Mouse (Mus musculus) heart, embryonic 13.5 days (tissue): ENCODE data around the gene Olfr845. TPM values are rescaled to one million over a fixed set of nuclear protein-coding genes. Genes with fewer than 3 reads are reported as not detected.

Experiments
- ATAC-seq: fragments of 200-750 bp; cut with Nextera tagmentation; 2 replicates; pipeline ENCODE4 v1.8.0; 2017; ENCODE audit warnings: moderate TSS enrichment; ENCODE audit not compliant: insufficient number of reproducible peaks, low FRiP score, low TSS enrichment; ENCODE audit errors: extremely low read depth
- H3K27ac ChIP-seq: fragments of 300-500 bp; sonication (generic); replicated peaks from 2 replicates; pipeline ENCODE4 v1.5.1; 2015; ENCODE audit warnings: moderate library complexity, mild to moderate bottlenecking, inconsistent platforms
- H3K27me3 ChIP-seq: fragments of 300-500 bp; sonication (generic); replicated peaks from 2 replicates; pipeline ENCODE4 v1.6.1; 2015; ENCODE audit warnings: mild to moderate bottlenecking, inconsistent platforms
- H3K36me3 ChIP-seq: fragments of 300-500 bp; sonication (generic); 2 replicates; pipeline ENCODE4 v1.6.1; 2015; ENCODE audit warnings: mild to moderate bottlenecking, inconsistent platforms
- H3K4me1 ChIP-seq: fragments of 300-500 bp; sonication (generic); 2 replicates; pipeline ENCODE4 v1.6.1; 2015; ENCODE audit warnings: inconsistent platforms
- H3K4me2 ChIP-seq: fragments of 300-500 bp; sonication (generic); 2 replicates; pipeline ENCODE4 v1.6.1; 2015; ENCODE audit warnings: inconsistent platforms, mild to moderate bottlenecking, moderate library complexity
- H3K4me3 ChIP-seq: fragments of 300-500 bp; sonication (generic); 2 replicates; pipeline ENCODE4 v1.5.1; 2015; ENCODE audit warnings: moderate library complexity, mild to moderate bottlenecking, inconsistent platforms
- H3K9ac ChIP-seq: fragments of 300-500 bp; sonication (generic); 2 replicates; pipeline ENCODE4 v1.6.1; 2015; ENCODE audit warnings: inconsistent platforms, mild to moderate bottlenecking, moderate library complexity
- H3K9me3 ChIP-seq: fragments of 300-500 bp; sonication (generic); 2 replicates; pipeline ENCODE4 v1.6.1; 2016; ENCODE audit warnings: inconsistent platforms
- WGBS: fragments of 180-500 bp; shearing (Covaris S2); methylation state at CpG from one replicate; pipeline ENCODE4 v1.1.7; 2015; ENCODE audit warnings: mixed read lengths; 5-methylcytosine and 5-hydroxymethylcytosine counted together
- polyA plus RNA-seq: library from polyadenylated mRNA; unstranded; fragments of >200 nt; fragmentation: Nextera tagmentation; extraction: Ambion mirVana; gene quantifications from 2 replicates; pipeline ENCODE4 v1.2.1, GENCODE M21; 2015

Gene Olfr845
- polyA plus RNA-seq: not detected in 2 replicates

GRCm38 (mm10) chr9:19336157-19336556 lies at the start of gene Olfr845:
Olfr845 (plus strand) TSS chr9:19336457.
- Histone ChIP-seq H3K9me3 (peaks cover 5% of the 10 kb centered on the region; the same call in 1 of the 2 replicates), H3K4me3 (no peak within 1 kb of the TSS), H3K4me1 (no peaks in the 10 kb centered on the region), H3K4me2 (no peak within 1 kb of the TSS), H3K27me3 (no peaks in the 10 kb centered on the region), H3K9ac (no peak within 1 kb of the TSS), H3K27ac (no peak within 1 kb of the TSS), H3K36me3 (no peaks in the 10 kb centered on the region)
- WGBS: 49% methylated on average over 1 of the region's 1 CpGs
- no peak for ATAC-seq

DNA sequence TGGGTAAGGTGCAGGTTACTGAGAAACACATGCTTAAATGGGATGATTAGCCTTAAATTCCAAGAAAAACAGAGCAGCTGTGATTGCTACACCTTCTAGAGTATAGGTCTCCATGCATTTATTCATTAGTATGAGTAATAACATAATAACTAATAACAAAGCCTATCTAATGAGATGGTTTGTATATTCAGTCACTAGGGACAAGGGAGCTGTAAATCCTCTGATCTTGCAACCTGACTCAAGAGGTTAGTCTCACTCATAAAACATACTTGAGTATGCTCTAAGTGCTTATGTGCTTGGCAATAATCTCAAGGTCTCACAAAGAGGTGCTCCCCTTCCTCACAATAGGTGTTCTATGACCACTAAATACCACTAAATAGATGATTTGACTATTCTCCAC lies 20.2 kb upstream of the Olfr845 start, which contains the start of gene Olfr844:
Gene Olfr844, plus strand, starts transcription at position 301 of the 400 bp plus-strand sequence.
- H3K27me3 ChIP-seq: no peaks in the 10 kb centered on the region
- ATAC-seq: no peak

GRCm38 (mm10) chr9:19363905-19364304 lies 27.6 kb downstream of the Olfr845 start, which contains the start of gene Olfr846:
Olfr846 (minus strand) TSS chr9:19364005.
- Histone ChIP-seq H3K9me3 (peaks cover 4% of the 10 kb centered on the region; the same call in 1 of the 2 replicates), H3K27ac (no peak within 1 kb of the TSS), H3K27me3 (no peaks in the 10 kb centered on the region), H3K9ac (no peak within 1 kb of the TSS), H3K36me3 (no peaks in the 10 kb centered on the region), H3K4me1 (no peaks in the 10 kb centered on the region), H3K4me2 (no peak within 1 kb of the TSS), H3K4me3 (no peak within 1 kb of the TSS)
- ATAC-seq: no peak
- 45% methylated on average over 1 of the region's 1 CpGs for WGBS

More for the DNA sequence above, 20.2 kb upstream of the Olfr845 start, which contains the start of gene Olfr844:
- Histone ChIP-seq H3K4me1 (no peaks in the 10 kb centered on the region), H3K36me3 (no peaks in the 10 kb centered on the region), H3K4me2 (no peak within 1 kb of the TSS), H3K9me3 (peaks cover 24% of the 10 kb centered on the region; the same call in 1 of the 2 replicates), H3K4me3 (no peak within 1 kb of the TSS), H3K27ac (no peak within 1 kb of the TSS), H3K9ac (no peak within 1 kb of the TSS)

- H3K27me3 ChIP-seq: no peaks in the 10 kb centered on the region
- H3K4me1 ChIP-seq: no peaks in the 10 kb centered on the region
- no peak for ATAC-seq
- no peak within 1 kb of the TSS for H3K4me3 ChIP-seq
- 36% methylated on average over 1 of the region's 1 CpGs for WGBS
- H3K9ac ChIP-seq: no peak within 1 kb of the TSS
- H3K36me3 ChIP-seq: no peaks in the 10 kb centered on the region
- H3K4me2 ChIP-seq: no peak within 1 kb of the TSS
- H3K9me3 ChIP-seq: peaks cover 5% of the 10 kb centered on the region; the same call in 1 of the 2 replicates
- no peak within 1 kb of the TSS for H3K27ac ChIP-seq
Measured at GRCm38 (mm10) chr9:19378569-19378968, 42.3 kb downstream of the Olfr845 start, which contains the start of gene Olfr847. Olfr847 (minus strand) TSS chr9:19378669.

Other genes starting within 250 kb of the Olfr845 start
- gene Olfr836, start 216.1 kb upstream of the Olfr845 start, polyA plus RNA-seq: not detected in 2 replicates
- not detected in 2 replicates for gene Olfr837, start 200.1 kb upstream of the Olfr845 start, polyA plus RNA-seq
- not detected in 2 replicates for gene Olfr839-ps1, start 159.1 kb upstream of the Olfr845 start, polyA plus RNA-seq
- gene Olfr843, start 84.5 kb upstream of the Olfr845 start, polyA plus RNA-seq: not detected in 2 replicates
- not detected in 2 replicates for gene Olfr844, start 20.1 kb upstream of the Olfr845 start, polyA plus RNA-seq
- not detected in 2 replicates for gene Olfr846, start 27.5 kb downstream of the Olfr845 start, polyA plus RNA-seq
- gene Olfr847, start 42.2 kb downstream of the Olfr845 start, polyA plus RNA-seq: not detected in 2 replicates
- not detected in 2 replicates for gene Olfr849, start 103.8 kb downstream of the Olfr845 start, polyA plus RNA-seq
- not detected in 2 replicates for gene Olfr850, start 141.8 kb downstream of the Olfr845 start, polyA plus RNA-seq
- gene Olfr851, start 156.8 kb downstream of the Olfr845 start, polyA plus RNA-seq: not detected in 2 replicates
- not detected in 2 replicates for gene Olfr853, start 204.6 kb downstream of the Olfr845 start, polyA plus RNA-seq
- gene Olfr854, start 230.9 kb downstream of the Olfr845 start, polyA plus RNA-seq: not detected in 2 replicates
- gene Olfr855, start 246.2 kb downstream of the Olfr845 start, polyA plus RNA-seq: not detected in 2 replicates